Mouse (Mus musculus) C2C12 (cell line): Measurements from ENCODE around the gene Jam3. TPM values are rescaled to one million over a fixed set of nuclear protein-coding genes. Genes with fewer than 3 reads are reported as not detected.

Source experiments
- H3K27me3 ChIP-seq: one replicate; pipeline ENCODE4 v1.6.1; 2011; ENCODE audit not compliant: control insufficient read depth, insufficient read depth, insufficient read length
- H3K36me3 ChIP-seq: one replicate; pipeline ENCODE4 v1.6.1; 2011; ENCODE audit not compliant: control insufficient read depth, insufficient read depth
- H3K4me3 ChIP-seq: one replicate; pipeline ENCODE4 v1.5.1; 2011; ENCODE audit warnings: mild to moderate bottlenecking, control low read depth; ENCODE audit not compliant: poor library complexity, insufficient read depth, severe bottlenecking
- H3K79me2 ChIP-seq: one replicate; pipeline ENCODE4 v1.6.1; 2011; ENCODE audit not compliant: control insufficient read depth, insufficient read depth
- H3K79me3 ChIP-seq: one replicate; pipeline ENCODE4 v1.6.1; 2011; ENCODE audit warnings: low read depth, control low read depth
- H3ac ChIP-seq: one replicate; pipeline ENCODE3; 2011; ENCODE audit warnings: low read depth; ENCODE audit not compliant: control insufficient read depth, insufficient read length
- CEBPB ChIP-seq: IDR thresholded peaks from one replicate; pipeline ENCODE4 v1.6.1; 2011; ENCODE audit warnings: low read depth, mild to moderate bottlenecking, control low read depth, moderate library complexity
- CTCF ChIP-seq: IDR thresholded peaks from one replicate; pipeline ENCODE4 v1.5.1; 2011; ENCODE audit not compliant: control insufficient read depth, insufficient read depth, insufficient read length
- FOSL1 ChIP-seq: IDR thresholded peaks from one replicate; pipeline ENCODE4 v1.8.0; 2011; ENCODE audit warnings: mild to moderate bottlenecking, low read length; ENCODE audit not compliant: poor library complexity, insufficient read depth, severe bottlenecking
- MAX ChIP-seq: IDR thresholded peaks from one replicate; pipeline ENCODE4 v1.6.1; 2011; ENCODE audit warnings: mild to moderate bottlenecking, control low read depth
- MYOD1 ChIP-seq: IDR thresholded peaks from one replicate; pipeline ENCODE4 v1.6.1; 2011; ENCODE audit warnings: low read depth; ENCODE audit not compliant: control insufficient read depth, insufficient read length
- MYOG ChIP-seq: IDR thresholded peaks from one replicate; pipeline ENCODE4 v1.6.1; 2011; ENCODE audit not compliant: control insufficient read depth, insufficient read length; ENCODE audit errors: extremely low read depth
- USF1 ChIP-seq: IDR thresholded peaks from one replicate; pipeline ENCODE4 v1.6.1; 2011; ENCODE audit warnings: low read depth, mild to moderate bottlenecking, control low read depth, moderate library complexity
- polyA plus RNA-seq: library from polyadenylated mRNA; unstranded; fragments of >200 nt; fragmentation: generic; extraction: Trizol; gene quantifications from one replicate; pipeline ENCODE4 v1.2.1, GENCODE M21; 2012; ENCODE audit warnings: missing spikeins

Jam3 gene
- polyA plus RNA-seq, 1 experiment, result 15.8 TPM

DNA sequence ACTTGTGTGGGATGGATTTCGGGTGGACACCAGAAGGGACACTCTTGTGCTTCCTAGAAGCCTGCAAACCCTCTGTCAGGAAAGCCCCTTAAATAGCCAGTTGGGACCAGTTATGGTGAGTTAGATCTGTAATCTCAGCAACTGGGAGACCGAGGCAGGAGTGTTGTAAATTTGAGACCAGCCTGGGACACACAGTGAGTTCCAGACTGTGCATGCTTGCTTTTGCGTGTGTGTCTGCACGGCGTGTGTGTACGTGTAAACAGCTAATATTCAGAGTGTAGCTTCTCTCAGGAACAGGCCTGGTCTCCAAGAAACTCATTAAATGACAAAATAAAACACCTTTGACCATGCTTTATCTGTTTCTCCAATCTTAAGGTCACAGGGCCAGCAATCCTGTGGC is 20.5 kb upstream of the Jam3 start:
- no peak for TF ChIP-seq MYOD1
- TF ChIP-seq MYOG, result no peak
- no peak for TF ChIP-seq CEBPB
- TF ChIP-seq MAX, result no peak
- no peak for TF ChIP-seq FOSL1
- H3K79me3 ChIP-seq, result no peaks in the 10 kb centered on the region
- no peaks in the 10 kb centered on the region for H3K79me2 ChIP-seq
- no peaks in the 10 kb centered on the region for H3K27me3 ChIP-seq
- H3K36me3 ChIP-seq, result no peaks in the 10 kb centered on the region
- H3K4me3 ChIP-seq, result no peak overlapping the region
- H3ac ChIP-seq, result no peak overlapping the region

DNA sequence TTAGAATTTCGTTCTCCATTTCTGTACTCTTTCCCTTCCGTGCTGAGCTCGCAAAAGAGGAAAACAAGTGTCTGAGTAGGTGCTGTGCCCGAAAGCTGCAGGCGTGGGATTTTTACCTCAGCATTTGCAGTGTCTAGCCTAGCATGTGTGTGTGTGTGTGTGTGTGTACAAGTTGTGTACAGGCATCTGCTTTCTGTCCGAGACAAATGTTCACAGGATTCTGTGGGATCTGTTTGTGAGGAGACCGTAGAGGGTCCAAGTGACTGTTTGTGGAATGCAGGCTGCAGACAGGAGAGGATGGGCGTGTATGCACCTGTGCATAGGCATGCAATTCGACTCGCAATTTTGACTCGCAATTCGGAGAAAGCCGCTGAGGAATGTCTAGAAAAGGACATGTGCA is 20.0 kb upstream of the Jam3 start:
- TF ChIP-seq USF1, result no peak
- no peak for TF ChIP-seq CTCF
- TF ChIP-seq FOSL1, result no peak
- TF ChIP-seq CEBPB, result no peak
- no peak for TF ChIP-seq MYOD1
- TF ChIP-seq MAX, result no peak
- TF ChIP-seq MYOG, result no peak
- Histone ChIP-seq H3K4me3 (no peak overlapping the region), H3K79me3 (no peaks in the 10 kb centered on the region), H3K36me3 (no peaks in the 10 kb centered on the region), H3K27me3 (no peaks in the 10 kb centered on the region), H3ac (no peak overlapping the region), H3K79me2 (no peaks in the 10 kb centered on the region)

DNA sequence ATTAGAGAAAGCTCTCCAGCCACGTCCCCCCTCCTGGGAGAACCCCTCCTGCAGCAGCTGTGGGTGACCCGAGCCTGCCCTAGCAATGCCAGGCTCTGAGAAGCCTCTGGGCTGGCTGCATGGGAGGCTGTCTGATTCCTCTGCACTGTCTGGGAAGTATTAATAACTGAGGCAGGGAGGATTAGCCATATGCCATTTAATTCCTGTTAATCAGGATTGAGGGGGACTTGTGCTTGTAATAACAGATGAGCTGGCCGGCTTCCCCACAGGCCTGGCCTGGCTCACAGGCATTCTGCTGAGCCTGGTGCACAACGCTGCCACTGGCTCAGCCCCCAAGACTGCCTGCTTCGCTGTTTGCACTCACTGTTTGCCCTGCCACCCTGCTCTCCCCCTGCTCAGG is 18.9 kb upstream of the Jam3 start:
- no peaks in the 10 kb centered on the region for H3K79me2 ChIP-seq
- TF ChIP-seq FOSL1 (no peak), CTCF (no peak), MYOG (no peak), MAX (no peak)
- H3ac ChIP-seq, result no peak overlapping the region
- no peaks in the 10 kb centered on the region for H3K27me3 ChIP-seq
- no peaks in the 10 kb centered on the region for H3K79me3 ChIP-seq
- no peak overlapping the region for H3K4me3 ChIP-seq
- H3K36me3 ChIP-seq, result no peaks in the 10 kb centered on the region

DNA sequence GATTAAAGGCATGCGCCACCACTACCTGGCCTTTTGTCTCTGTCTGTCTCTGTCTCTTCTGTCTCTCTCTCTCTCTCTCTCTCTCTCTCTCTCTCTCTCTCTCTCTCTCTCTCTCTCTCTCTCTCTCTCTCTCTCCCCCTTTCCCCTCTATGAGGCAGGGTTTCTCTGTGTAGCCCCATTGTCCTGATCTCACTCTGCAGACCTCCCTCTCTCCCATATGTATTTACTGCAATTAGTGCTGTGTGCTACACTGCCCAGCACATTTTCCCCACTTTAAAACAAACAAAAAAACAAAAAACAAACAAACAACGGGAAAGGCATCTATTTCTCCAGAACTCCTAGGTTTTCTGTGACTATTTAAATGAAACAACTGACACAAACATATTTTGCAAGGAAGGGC is 18.4 kb upstream of the Jam3 start:
- no peaks in the 10 kb centered on the region for H3K79me3 ChIP-seq
- no peaks in the 10 kb centered on the region for H3K36me3 ChIP-seq
- H3K79me2 ChIP-seq, result no peaks in the 10 kb centered on the region
- H3K27me3 ChIP-seq, result no peaks in the 10 kb centered on the region
- H3K4me3 ChIP-seq, result no peak overlapping the region
- TF ChIP-seq FOSL1 (no peak), CTCF (no peak), CEBPB (no peak), MAX (no peak)
- H3ac ChIP-seq, result no peak overlapping the region

DNA sequence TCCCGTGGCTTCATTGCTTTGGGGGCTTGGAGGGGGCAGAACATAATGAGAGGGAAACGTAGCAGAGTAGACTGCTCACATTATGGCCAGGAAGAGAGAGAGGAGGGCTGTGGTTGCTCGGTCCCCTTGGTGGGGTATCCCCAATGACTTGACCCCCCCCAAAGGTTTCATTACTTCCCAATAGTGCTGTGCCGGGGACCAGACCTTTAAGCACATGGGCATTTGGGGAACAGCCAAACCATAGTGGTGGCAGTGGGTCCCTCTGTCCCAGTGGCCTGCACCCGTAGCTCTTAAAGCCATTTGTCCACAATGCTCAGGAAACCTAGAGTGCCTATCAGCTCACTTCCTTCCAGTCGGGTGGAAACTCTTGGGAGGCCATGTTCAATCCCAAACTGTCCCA is 17.6 kb upstream of the Jam3 start:
- H3K27me3 ChIP-seq, result no peaks in the 10 kb centered on the region
- H3K36me3 ChIP-seq, result no peaks in the 10 kb centered on the region
- H3K79me2 ChIP-seq, result no peaks in the 10 kb centered on the region
- H3K4me3 ChIP-seq, result no peak overlapping the region
- no peaks in the 10 kb centered on the region for H3K79me3 ChIP-seq
- TF ChIP-seq USF1 (no peak), CTCF (no peak), FOSL1 (no peak), MYOG (no peak), CEBPB (no peak)
- H3ac ChIP-seq, result no peak overlapping the region

DNA sequence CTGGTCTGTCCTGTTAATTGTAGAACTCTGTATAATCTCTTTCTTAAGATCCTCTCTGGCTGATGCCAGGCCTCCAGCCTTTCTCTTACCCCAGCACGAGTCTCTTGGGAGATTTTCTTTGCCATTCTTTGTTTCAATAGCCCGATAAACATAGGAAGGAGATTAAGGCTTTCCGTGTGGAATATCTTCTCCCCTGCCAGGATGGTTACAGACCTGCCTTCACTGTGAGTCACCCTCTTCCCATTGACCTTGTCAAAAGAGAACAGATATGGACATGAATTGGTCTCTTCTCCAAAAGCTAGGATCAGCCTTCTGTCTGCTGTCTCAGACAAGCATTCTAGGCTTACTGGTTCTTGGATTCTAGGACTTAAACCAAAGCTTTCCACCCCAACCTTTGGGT is 15.5 kb upstream of the Jam3 start:
- no peak for TF ChIP-seq USF1
- no peak for TF ChIP-seq FOSL1
- no peak for TF ChIP-seq CTCF
- TF ChIP-seq MYOD1, result no peak
- TF ChIP-seq MYOG, result no peak
- TF ChIP-seq MAX, result no peak
- no peak for TF ChIP-seq CEBPB
- no peak overlapping the region for H3ac ChIP-seq
- no peaks in the 10 kb centered on the region for H3K36me3 ChIP-seq
- H3K4me3 ChIP-seq, result no peak overlapping the region
- no peaks in the 10 kb centered on the region for H3K79me3 ChIP-seq
- no peaks in the 10 kb centered on the region for H3K27me3 ChIP-seq
- H3K79me2 ChIP-seq, result no peaks in the 10 kb centered on the region

DNA sequence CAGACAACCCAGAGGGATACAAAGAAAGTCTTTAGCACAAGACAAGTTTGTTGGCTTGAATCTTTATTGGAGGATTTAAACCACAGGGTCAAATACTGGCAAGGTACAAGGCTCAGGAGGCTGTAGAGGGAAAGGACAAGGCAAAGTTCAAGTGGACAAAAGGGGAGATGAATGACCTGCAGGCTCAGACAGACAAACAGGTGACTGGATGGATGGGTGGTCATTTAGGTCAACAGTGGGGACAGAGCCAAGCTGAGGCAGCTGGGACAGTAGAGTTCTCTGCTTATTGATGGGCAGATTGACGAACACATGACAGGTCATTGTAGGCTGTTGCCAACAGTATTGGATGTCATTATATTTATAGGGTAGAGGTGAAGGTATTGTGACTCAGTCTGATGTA is 11.8 kb upstream of the Jam3 start:
- Histone ChIP-seq H3ac (no peak overlapping the region), H3K36me3 (no peaks in the 10 kb centered on the region), H3K27me3 (no peaks in the 10 kb centered on the region), H3K4me3 (no peak overlapping the region), H3K79me3 (no peaks in the 10 kb centered on the region), H3K79me2 (no peaks in the 10 kb centered on the region)
- no peak for TF ChIP-seq USF1
- no peak for TF ChIP-seq MYOD1
- TF ChIP-seq CEBPB, result no peak
- no peak for TF ChIP-seq CTCF
- no peak for TF ChIP-seq FOSL1
- TF ChIP-seq MYOG, result no peak
- no peak for TF ChIP-seq MAX
